Mouse (Mus musculus) hindbrain, embryonic 16.5 days (tissue): ENCODE measurements around the gene H6pd. TPM values are rescaled to one million over a fixed set of nuclear protein-coding genes. Genes with fewer than 3 reads are reported as not detected.

Experiments
- ATAC-seq: fragments of 200-750 bp; cut with Nextera tagmentation; 2 replicates; pipeline ENCODE4 v1.8.0; 2017; ENCODE audit warnings: moderate TSS enrichment, moderate library complexity
- H3K27ac ChIP-seq: fragments of 300-500 bp; sonication (generic); 2 replicates; pipeline ENCODE4 v1.5.1; 2014; ENCODE audit warnings: low read depth, mild to moderate bottlenecking, control low read depth, low read length, moderate library complexity
- H3K27me3 ChIP-seq: fragments of 300-500 bp; sonication (generic); replicated peaks from 2 replicates; pipeline ENCODE4 v1.6.1; 2014; ENCODE audit warnings: low read length; ENCODE audit not compliant: control insufficient read depth, insufficient read depth
- H3K36me3 ChIP-seq: fragments of 300-500 bp; sonication (generic); 2 replicates; pipeline ENCODE4 v1.6.1; 2014; ENCODE audit warnings: mild to moderate bottlenecking, low read length, moderate library complexity, mixed read lengths; ENCODE audit not compliant: control insufficient read depth, insufficient read depth
- H3K4me1 ChIP-seq: fragments of 300-500 bp; sonication (generic); 2 replicates; pipeline ENCODE4 v1.6.1; 2014; ENCODE audit warnings: low read depth, low read length; ENCODE audit not compliant: control insufficient read depth, insufficient read depth
- H3K4me2 ChIP-seq: fragments of 300-500 bp; sonication (generic); 2 replicates; pipeline ENCODE4 v1.6.1; 2014; ENCODE audit warnings: mild to moderate bottlenecking, low read length, control low read depth, moderate library complexity
- H3K4me3 ChIP-seq: fragments of 300-500 bp; sonication (generic); 2 replicates; pipeline ENCODE4 v1.5.1; 2014; ENCODE audit warnings: mild to moderate bottlenecking, low read length, control low read depth, moderate library complexity
- H3K9ac ChIP-seq: fragments of 300-500 bp; sonication (generic); 2 replicates; pipeline ENCODE4 v1.6.1; 2014; ENCODE audit warnings: low read depth, mild to moderate bottlenecking, control low read depth, low read length, moderate library complexity
- H3K9me3 ChIP-seq: fragments of 300-500 bp; sonication (generic); 2 replicates; pipeline ENCODE4 v1.6.1; 2014; ENCODE audit warnings: mild to moderate bottlenecking, low read length, moderate library complexity; ENCODE audit not compliant: control insufficient read depth
- WGBS: fragments of 180-500 bp; shearing (Covaris S2); extraction: QIAGEN DNeasy Blood & Tissue Kit; methylation state at CpG from one replicate; pipeline ENCODE4 v1.1.7; 2014; 5-methylcytosine and 5-hydroxymethylcytosine counted together
- polyA plus RNA-seq: library from polyadenylated mRNA; unstranded; fragments of >200 nt; fragmentation: Nextera tagmentation; extraction: Ambion mirVana; gene quantifications from 2 replicates; pipeline ENCODE4 v1.2.1, GENCODE M21; 2015

H6pd gene
- polyA plus RNA-seq, 1 experiment from 2014 or later: 2.9 TPM

DNA sequence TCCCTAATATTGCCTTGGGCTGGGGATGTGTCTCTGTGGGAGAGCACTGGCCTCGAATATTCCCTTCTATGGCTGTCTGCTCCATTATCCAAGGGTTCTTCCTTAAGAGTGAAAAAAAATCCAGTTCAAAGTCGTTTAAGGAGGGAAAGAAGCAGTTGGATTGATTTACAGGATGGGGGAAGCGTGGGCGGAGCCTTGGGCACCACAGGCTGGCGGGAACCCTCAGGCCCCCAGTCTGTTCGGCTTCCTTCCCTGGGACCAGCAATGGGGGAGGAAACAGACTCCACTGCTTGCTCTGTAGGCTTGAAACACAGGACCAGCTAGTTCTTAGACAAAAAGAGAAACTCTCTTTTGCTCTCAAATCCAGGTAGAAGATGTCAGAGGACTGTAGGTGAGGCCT is 40.3 kb downstream of the H6pd start:
- no peak overlapping the region for H3K27ac ChIP-seq
- WGBS: 54% methylated on average over 6 of the region's 6 CpGs
- no peaks in the 10 kb centered on the region for H3K27me3 ChIP-seq
- no peak overlapping the region for H3K9ac ChIP-seq
- no peak overlapping the region for H3K4me3 ChIP-seq
- no peak for ATAC-seq
- H3K4me2 ChIP-seq: no peak overlapping the region
- no peaks in the 10 kb centered on the region for H3K9me3 ChIP-seq
- H3K4me1 ChIP-seq: no peaks in the 10 kb centered on the region
- H3K36me3 ChIP-seq: no peaks in the 10 kb centered on the region

DNA sequence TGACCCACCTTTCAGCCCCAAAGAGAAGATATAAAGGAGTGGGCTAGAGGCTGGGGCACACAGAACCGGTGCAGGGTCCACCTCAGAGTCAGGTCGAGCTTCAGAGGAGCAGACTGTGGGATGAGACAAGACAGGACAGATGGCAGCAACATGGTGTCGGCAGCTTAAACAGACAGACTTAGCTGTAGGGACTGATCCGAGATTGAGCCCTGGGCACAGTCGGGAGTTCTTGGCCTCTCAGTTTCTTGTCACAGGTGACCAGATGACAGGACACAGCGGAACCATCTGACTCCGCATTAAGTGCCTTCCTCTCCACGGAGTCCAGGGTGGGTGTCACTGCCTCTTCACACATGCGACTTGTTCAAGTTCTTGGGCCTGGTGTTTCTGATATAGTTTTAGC is 41.9 kb downstream of the H6pd start:
- H3K4me3 ChIP-seq: no peak overlapping the region
- no peaks in the 10 kb centered on the region for H3K4me1 ChIP-seq
- H3K9ac ChIP-seq: no peak overlapping the region
- no peak overlapping the region for H3K27ac ChIP-seq
- 83% methylated on average over 9 of the region's 9 CpGs for WGBS
- H3K4me2 ChIP-seq: no peak overlapping the region
- H3K36me3 ChIP-seq: no peaks in the 10 kb centered on the region
- H3K9me3 ChIP-seq: no peaks in the 10 kb centered on the region
- H3K27me3 ChIP-seq: no peaks in the 10 kb centered on the region
- no peak for ATAC-seq

DNA sequence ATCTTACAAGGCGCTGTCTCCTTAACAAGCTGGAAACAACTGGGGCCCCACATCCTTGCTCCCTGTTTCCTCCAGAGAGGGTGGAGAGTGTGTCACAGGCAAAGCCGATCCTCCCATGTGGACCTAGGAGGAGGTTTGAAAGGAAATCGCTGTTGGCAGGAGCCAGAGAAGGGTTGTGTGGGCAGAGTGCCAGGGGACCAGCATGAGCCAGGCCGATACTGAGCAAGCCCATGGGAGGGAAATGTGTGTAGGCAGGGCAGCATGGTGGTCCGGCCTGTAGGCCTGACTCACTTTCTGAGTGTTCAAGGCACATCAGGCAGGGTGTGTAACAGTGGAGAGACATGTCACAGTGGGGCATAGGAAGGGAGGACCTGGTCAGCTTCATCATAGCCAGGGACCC is 42.6 kb downstream of the H6pd start:
- Histone ChIP-seq H3K36me3 (no peaks in the 10 kb centered on the region), H3K4me3 (no peak overlapping the region), H3K4me1 (no peaks in the 10 kb centered on the region), H3K27me3 (no peaks in the 10 kb centered on the region), H3K4me2 (no peak overlapping the region), H3K27ac (no peak overlapping the region), H3K9me3 (no peaks in the 10 kb centered on the region), H3K9ac (no peak overlapping the region)
- ATAC-seq: peak; percentile 60; the same call in 1 of the 2 replicates
- 45% methylated on average over 5 of the region's 5 CpGs for WGBS

DNA sequence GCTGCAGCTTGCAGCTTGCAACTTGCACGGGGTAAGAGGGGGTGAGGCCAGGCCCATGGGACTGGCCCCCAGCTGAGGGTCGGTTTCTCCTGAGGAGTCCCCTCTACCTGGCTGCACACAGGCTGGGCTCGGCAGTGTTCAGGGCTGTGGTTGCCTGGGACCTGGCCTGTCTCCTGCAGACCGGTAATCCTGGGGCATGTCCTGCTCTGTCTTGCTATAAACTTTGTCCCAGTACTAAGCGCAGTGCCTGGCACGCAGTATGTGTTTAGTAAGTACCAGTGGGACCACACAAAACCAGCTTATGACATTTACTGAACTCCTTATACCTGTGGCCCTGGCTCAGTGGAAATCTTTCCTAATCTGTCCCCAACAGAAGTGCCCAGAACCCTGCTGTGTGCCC is 43.2 kb downstream of the H6pd start:
- Histone ChIP-seq H3K9ac (no peak overlapping the region), H3K27me3 (no peaks in the 10 kb centered on the region), H3K36me3 (no peaks in the 10 kb centered on the region), H3K4me2 (no peak overlapping the region), H3K4me3 (no peak overlapping the region), H3K27ac (no peak overlapping the region), H3K9me3 (no peaks in the 10 kb centered on the region), H3K4me1 (no peaks in the 10 kb centered on the region)
- WGBS: 89% methylated on average over 6 of the region's 6 CpGs
- no peak for ATAC-seq

- no peak for ATAC-seq
- no peak overlapping the region for H3K27ac ChIP-seq
- 74% methylated on average over 6 of the region's 6 CpGs for WGBS
Observed at GRCm38 (mm10) chr4:149965242-149965641, 43.6 kb downstream of the H6pd start.

GRCm38 (mm10) chr4:149964770-149965169 is 44.1 kb downstream of the H6pd start:
- no peaks in the 10 kb centered on the region for H3K36me3 ChIP-seq
- no peaks in the 10 kb centered on the region for H3K9me3 ChIP-seq
- no peak overlapping the region for H3K9ac ChIP-seq
- H3K4me2 ChIP-seq: no peak overlapping the region
- H3K4me3 ChIP-seq: no peak overlapping the region
- ATAC-seq: no peak
- no peaks in the 10 kb centered on the region for H3K27me3 ChIP-seq
- WGBS: 49% methylated on average over 3 of the region's 3 CpGs
- H3K27ac ChIP-seq: no peak overlapping the region
- H3K4me1 ChIP-seq: no peaks in the 10 kb centered on the region

More at GRCm38 (mm10) chr4:149965242-149965641, 43.6 kb downstream of the H6pd start:
- Histone ChIP-seq H3K9me3 (no peaks in the 10 kb centered on the region), H3K9ac (no peak overlapping the region), H3K36me3 (no peaks in the 10 kb centered on the region), H3K4me1 (no peaks in the 10 kb centered on the region), H3K4me2 (no peak overlapping the region), H3K4me3 (no peak overlapping the region), H3K27me3 (no peaks in the 10 kb centered on the region)

GRCm38 (mm10) chr4:149964285-149964684 is 44.5 kb downstream of the H6pd start:
- Histone ChIP-seq H3K27me3 (no peaks in the 10 kb centered on the region), H3K4me1 (no peaks in the 10 kb centered on the region), H3K36me3 (no peaks in the 10 kb centered on the region), H3K4me3 (no peak overlapping the region), H3K9ac (no peak overlapping the region), H3K9me3 (no peaks in the 10 kb centered on the region), H3K27ac (no peak overlapping the region), H3K4me2 (no peak overlapping the region)
- 74% methylated on average over 8 of the region's 8 CpGs for WGBS
- ATAC-seq: no peak

DNA sequence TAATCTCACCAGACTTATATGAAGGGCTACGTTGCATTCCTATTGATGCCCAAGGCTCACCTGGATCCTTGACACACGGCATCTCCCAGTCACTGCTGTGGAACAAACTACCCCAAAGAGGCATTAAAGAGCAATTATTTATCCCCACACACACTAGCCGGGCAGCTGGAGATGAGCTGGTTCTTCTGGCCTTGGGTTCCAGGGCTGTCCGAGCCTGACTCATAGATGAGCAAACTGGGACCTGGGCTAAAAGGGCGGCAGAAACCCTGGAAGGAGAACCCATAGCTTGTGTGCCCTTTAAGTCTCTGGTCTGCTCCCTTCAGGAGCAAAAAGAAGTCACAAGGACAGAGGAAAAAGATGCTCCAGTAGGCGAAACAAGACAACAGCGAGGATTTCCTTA is 48.4 kb downstream of the H6pd start:
- Histone ChIP-seq H3K9me3 (no peaks in the 10 kb centered on the region), H3K4me3 (no peak overlapping the region), H3K4me2 (no peak overlapping the region), H3K27ac (no peak overlapping the region), H3K36me3 (no peaks in the 10 kb centered on the region), H3K4me1 (peaks cover under 1% of the 10 kb centered on the region; the same call in 1 of the 2 replicates), H3K9ac (no peak overlapping the region), H3K27me3 (peaks cover 12% of the 10 kb centered on the region)
- 93% methylated on average over 7 of the region's 7 CpGs for WGBS
- no peak for ATAC-seq

- WGBS: 50% methylated on average over 10 of the region's 10 CpGs
Observed at GRCm38 (mm10) chr4:149959816-149960215, 49.0 kb downstream of the H6pd start.

DNA sequence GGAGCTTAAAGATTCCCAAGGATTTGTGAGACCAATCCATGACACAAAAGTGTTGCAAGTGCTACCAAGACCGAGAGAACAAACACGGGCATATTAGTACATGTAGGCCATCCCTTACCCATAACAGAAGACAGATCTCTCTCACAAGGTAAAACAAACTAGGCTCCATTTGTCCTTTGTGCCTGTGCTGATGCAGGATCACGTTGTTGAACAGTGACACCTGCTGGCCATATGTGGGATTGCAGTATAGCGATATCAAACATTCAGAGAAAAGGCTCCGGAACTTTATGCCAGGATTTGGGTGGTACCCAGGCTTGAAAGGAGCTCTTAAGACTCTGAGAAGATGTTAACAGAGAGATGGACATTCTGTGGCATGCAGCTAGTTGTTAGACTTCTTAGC is 50.3 kb downstream of the H6pd start:
- no peak overlapping the region for H3K9ac ChIP-seq
- WGBS: 5% methylated on average over 5 of the region's 5 CpGs
- H3K27ac ChIP-seq: no peak overlapping the region
- H3K4me3 ChIP-seq: no peak overlapping the region
- no peak overlapping the region for H3K4me2 ChIP-seq
- H3K9me3 ChIP-seq: no peaks in the 10 kb centered on the region
- no peaks in the 10 kb centered on the region for H3K36me3 ChIP-seq
- H3K27me3 ChIP-seq: peaks cover 12% of the 10 kb centered on the region
- peaks cover 7% of the 10 kb centered on the region for H3K4me1 ChIP-seq
- no peak for ATAC-seq

More at GRCm38 (mm10) chr4:149959816-149960215, 49.0 kb downstream of the H6pd start:
- Histone ChIP-seq H3K27me3 (peaks cover 12% of the 10 kb centered on the region), H3K36me3 (no peaks in the 10 kb centered on the region), H3K4me2 (no peak overlapping the region), H3K4me1 (peaks cover 3% of the 10 kb centered on the region; the same call in 1 of the 2 replicates), H3K4me3 (no peak overlapping the region), H3K9ac (no peak overlapping the region), H3K27ac (no peak overlapping the region), H3K9me3 (no peaks in the 10 kb centered on the region)
- no peak for ATAC-seq
